Mouse (Mus musculus) cerebellum, adult 2 months (tissue): ENCODE data around the gene Xrcc1. TPM values are rescaled to one million over a fixed set of nuclear protein-coding genes. Genes with fewer than 3 reads are reported as not detected.
A peak's percentile ranks its signal among the peaks of the same experiment; 100 is the strongest.

Experiments used
- DNase-seq, 2 experiments: peaks; one replicate each; pipeline ENCODE4 v3.0.0; 2021
- H3K27ac ChIP-seq: fragments of 200-500 bp; 2 replicates; pipeline ENCODE4 v1.5.1; 2012; ENCODE audit warnings: low read length, control low read depth, inconsistent platforms; ENCODE audit not compliant: insufficient read depth
- H3K27me3 ChIP-seq: fragments of 200-500 bp; 2 replicates; pipeline ENCODE4 v1.6.1; 2012; ENCODE audit warnings: inconsistent platforms, mild to moderate bottlenecking, low read length, moderate library complexity; ENCODE audit not compliant: control insufficient read depth, insufficient read depth
- H3K4me1 ChIP-seq: fragments of 200-500 bp; 2 replicates; pipeline ENCODE4 v1.6.1; 2011; ENCODE audit warnings: low read length; ENCODE audit not compliant: control insufficient read depth, insufficient read depth
- H3K4me3 ChIP-seq: fragments of 200-500 bp; replicated peaks from 2 replicates; pipeline ENCODE3; 2011; ENCODE audit warnings: mild to moderate bottlenecking, low read depth, low read length, control low read depth; ENCODE audit not compliant: insufficient read depth
- CTCF ChIP-seq: fragments of 200-500 bp; IDR thresholded peaks from 2 replicates; pipeline ENCODE4 v1.5.1; 2011; ENCODE audit warnings: low read depth, mild to moderate bottlenecking, control low read depth, low read length, moderate library complexity, borderline replicate concordance; ENCODE audit not compliant: insufficient read depth
- POLR2A ChIP-seq: fragments of 200-500 bp; IDR thresholded peaks from 2 replicates; pipeline ENCODE4 v1.6.1; 2011; ENCODE audit warnings: low read length, control low read depth, borderline replicate concordance; ENCODE audit not compliant: insufficient read depth
- WGBS: fragments of 180-500 bp; shearing (Covaris S2); methylation state at CpG from one replicate; pipeline ENCODE4 v1.1.7; 2018; 5-methylcytosine and 5-hydroxymethylcytosine counted together
- polyA plus RNA-seq: library from polyadenylated mRNA; depleted of rRNA; stranded (reverse); fragments of >200 nt; gene quantifications from 2 replicates; pipeline ENCODE4 v1.2.3, GENCODE M21; 2012

Xrcc1 gene
- polyA plus RNA-seq, 1 experiment, result 46.2 TPM

DNA sequence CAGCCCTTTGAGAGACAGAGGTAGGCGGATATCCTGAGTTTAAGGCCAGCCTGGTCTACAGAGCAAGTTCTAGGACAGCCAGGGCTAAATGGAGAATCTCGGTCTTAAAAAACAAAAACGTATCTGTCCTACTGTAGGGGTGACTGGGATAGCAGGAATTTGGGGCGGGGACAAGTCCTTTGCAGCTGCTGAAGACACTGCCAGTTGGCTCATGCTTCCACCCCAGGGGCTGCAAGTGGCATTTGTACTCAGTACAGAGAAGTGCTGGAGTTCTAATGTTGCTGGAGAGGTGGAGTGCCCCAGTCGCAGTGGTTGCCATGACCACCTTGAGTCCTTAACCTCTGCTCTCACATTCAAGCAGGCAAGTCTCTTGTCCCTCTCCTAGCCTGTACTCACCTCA, 23.3 kb upstream of the Xrcc1 start:
- Histone ChIP-seq H3K27me3 (no peaks in the 10 kb centered on the region), H3K27ac (no peak overlapping the region), H3K4me1 (peaks cover 20% of the 10 kb centered on the region), H3K4me3 (no peak overlapping the region)
- 44% methylated on average over 5 of the region's 5 CpGs for WGBS
- TF ChIP-seq CTCF (no peak), POLR2A (no peak)
- no peak for DNase-seq

DNA sequence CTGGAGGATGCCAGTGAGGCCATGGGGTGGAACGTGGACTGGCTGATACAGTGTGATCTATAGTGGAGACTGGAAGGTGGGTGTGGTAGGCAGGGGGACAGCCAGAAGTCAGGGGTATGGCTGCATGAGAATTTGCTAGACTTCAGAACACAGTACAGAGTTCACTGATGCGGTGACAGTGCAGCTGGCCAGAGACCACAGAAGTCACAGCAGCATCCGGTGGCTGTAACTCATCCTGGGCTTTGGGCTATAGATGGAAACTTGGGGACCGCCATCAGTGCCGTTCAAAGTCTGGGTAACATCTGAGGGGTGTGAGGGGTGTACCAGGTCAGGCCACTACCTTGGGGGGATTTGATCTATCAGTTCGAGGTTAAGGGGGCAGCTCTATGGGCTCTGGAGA, 22.4 kb upstream of the Xrcc1 start:
- DNase-seq, result no peak
- no peak for TF ChIP-seq CTCF
- peaks cover 20% of the 10 kb centered on the region for H3K4me1 ChIP-seq
- no peak overlapping the region for H3K27ac ChIP-seq
- 63% methylated on average over 6 of the region's 6 CpGs for WGBS
- H3K27me3 ChIP-seq, result no peaks in the 10 kb centered on the region
- no peak overlapping the region for H3K4me3 ChIP-seq

DNA sequence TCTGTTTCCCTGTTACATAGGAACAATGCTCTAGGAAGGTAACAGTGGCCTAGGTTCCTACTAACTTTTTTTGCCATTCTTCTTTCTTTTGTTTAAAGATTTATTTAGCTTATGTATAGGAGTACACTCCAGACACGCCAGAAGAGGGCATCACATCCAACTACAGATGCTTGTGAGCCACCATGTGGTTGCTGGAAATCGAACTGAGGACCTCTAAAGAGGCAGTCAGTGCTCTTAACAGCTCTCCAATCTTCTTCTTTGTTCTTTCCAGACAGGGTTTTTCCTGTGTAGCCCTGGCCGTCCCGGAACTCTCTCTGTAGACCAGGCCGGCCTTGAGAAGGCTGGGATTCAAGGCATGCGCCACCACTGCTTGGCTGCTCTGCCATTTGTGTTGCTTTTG, 21.1 kb upstream of the Xrcc1 start:
- 81% methylated on average over 6 of the region's 6 CpGs for WGBS
- H3K4me3 ChIP-seq, result no peak overlapping the region
- DNase-seq, result no peak
- H3K4me1 ChIP-seq, result peaks cover 20% of the 10 kb centered on the region
- H3K27ac ChIP-seq, result no peak overlapping the region
- TF ChIP-seq CTCF (no peak), POLR2A (no peak)
- H3K27me3 ChIP-seq, result no peaks in the 10 kb centered on the region

DNA sequence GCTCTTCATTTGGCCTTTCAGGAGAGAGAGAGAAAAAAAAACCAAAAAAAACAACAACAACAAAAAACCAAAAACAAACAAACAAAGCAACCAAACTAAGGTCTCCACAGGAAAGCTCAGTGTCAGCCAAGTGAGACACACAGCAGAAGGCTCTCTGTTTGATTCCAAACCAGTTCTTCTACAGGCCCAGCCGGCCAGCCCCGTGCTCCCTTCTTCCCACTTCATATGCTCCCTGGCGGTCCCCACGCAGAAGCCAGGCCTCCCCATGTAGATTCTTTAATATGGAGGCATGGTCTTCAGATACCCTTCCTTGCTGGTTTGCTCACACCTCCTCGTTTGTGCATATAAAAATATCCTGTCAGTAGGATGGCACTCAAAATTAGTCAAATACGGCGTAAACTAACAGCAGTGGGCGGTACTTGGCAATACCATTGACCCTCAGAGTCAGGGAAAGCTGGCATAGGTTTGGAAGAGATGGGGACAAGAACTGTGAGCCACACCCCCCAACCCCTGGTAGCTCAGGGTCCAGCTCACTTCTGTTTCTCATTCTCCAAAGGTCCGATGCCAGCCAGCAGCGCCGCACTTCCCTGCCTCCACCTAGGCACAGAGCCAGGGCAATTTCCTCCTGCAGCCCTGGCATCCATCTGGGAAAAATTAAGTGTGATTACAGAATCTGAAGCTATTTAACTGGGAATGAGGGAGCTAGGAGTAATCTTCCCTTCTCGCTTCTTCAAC, 20.2 kb upstream of the Xrcc1 start:
- WGBS, result 14% methylated on average over 12 of the region's 12 CpGs
- Histone ChIP-seq H3K4me3 (no peak overlapping the region), H3K27ac (peak overlapping the region; percentile 53), H3K4me1 (peaks cover 20% of the 10 kb centered on the region), H3K27me3 (no peaks in the 10 kb centered on the region)
- no peak for TF ChIP-seq CTCF
- TF ChIP-seq POLR2A, result no peak
- peak; percentile 82 to 84 for DNase-seq

GRCm38 (mm10) chr7:24528861-24529260, 17.2 kb upstream of the Xrcc1 start:
- H3K4me3 ChIP-seq, result no peak overlapping the region
- DNase-seq, result no peak
- no peak overlapping the region for H3K27ac ChIP-seq
- no peak for TF ChIP-seq POLR2A
- TF ChIP-seq CTCF, result no peak
- H3K4me1 ChIP-seq, result peaks cover 26% of the 10 kb centered on the region
- 92% methylated on average over 11 of the region's 11 CpGs for WGBS
- H3K27me3 ChIP-seq, result no peaks in the 10 kb centered on the region

- H3K4me1 ChIP-seq, result peaks cover 26% of the 10 kb centered on the region
- peak overlapping the region; percentile 71 for H3K4me3 ChIP-seq
- DNase-seq, result no peak
- no peaks in the 10 kb centered on the region for H3K27me3 ChIP-seq
- TF ChIP-seq POLR2A, result no peak
- TF ChIP-seq CTCF, result no peak
- 49% methylated on average over 11 of the region's 11 CpGs for WGBS
- H3K27ac ChIP-seq, result peak overlapping the region; percentile 81
Measured at GRCm38 (mm10) chr7:24529580-24529979, 16.5 kb upstream of the Xrcc1 start.

DNA sequence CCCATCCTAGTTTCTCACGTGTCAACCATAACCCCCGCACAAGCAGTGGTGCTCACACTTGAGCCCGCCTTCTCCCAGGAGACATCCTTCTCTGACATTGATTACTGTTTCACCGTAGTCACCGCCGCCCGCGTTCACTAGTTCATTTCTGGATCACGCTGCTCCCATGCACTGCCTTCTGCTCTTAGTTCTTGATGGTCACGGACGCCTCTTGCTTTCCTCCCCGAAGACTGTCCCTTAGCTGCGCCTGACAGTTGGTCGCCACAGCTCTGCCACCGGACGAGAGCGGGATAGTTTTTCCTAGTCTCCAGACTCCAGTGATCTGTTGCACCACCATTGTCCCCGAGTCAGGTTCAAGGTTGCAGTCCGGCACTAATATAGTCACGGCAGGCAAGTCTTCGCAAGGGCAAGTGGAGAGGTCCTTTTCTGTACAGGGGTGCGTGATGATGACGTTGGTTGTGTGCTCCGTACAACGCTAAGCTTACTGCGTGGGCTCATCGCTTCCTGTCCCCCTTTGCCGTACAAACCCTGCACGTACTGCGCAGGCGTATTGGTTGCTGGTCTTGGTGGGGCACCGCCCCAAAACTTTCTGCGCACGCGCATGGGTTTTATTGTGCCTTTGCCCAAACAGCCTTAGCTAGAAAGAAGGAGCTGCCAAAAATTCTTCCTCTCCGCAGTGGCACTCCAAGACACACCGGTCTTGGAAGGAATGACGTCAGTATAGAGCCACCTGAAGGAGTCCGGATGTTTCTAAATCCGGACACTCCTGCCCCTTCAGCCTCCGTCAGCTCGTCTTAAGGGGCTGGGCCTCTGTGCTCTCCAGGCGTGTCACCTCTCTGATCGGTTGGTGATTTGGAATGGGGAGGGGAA, 15.8 kb upstream of the Xrcc1 start, which contains the start of gene Irgq:
Gene Irgq (plus strand): TSS at position 628 of the 870 bp plus-strand sequence.
- peak; percentile 99 for DNase-seq
- under 1% methylated on average over 44 of the region's 44 CpGs for WGBS
- Histone ChIP-seq H3K4me3 (peak within 1 kb of the TSS; percentile 71), H3K4me1 (peaks cover 23% of the 10 kb centered on the region), H3K27ac (peak within 1 kb of the TSS; percentile 81), H3K27me3 (no peaks in the 10 kb centered on the region)
- TF ChIP-seq CTCF (no peak), POLR2A (peak; percentile 76; the same call in 1 of the 2 replicates)
